In the genomic region with DNA sequence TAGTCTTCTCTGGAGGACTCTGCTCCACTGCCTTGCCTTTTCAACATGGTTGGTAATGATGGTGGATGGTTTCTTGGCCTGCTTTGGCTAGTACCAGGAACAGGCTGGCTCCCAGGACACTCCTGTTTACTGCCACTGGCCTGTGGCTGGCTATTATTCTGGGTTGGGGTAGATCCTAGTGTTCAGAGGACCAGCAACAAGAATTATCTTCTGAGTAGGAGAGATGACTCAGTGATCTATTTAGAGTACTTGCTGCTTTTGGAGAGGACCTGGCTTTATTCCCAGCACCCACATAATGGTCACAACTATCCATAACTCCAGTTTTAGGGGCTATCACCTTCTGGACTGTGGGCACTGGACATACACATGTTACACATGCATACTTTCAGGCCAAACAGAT, we compare ENCODE assay signal across 18 mouse cellular contexts. TPM values are rescaled to one million over a fixed set of nuclear protein-coding genes. Genes with fewer than 3 reads are reported as not detected.
A peak's percentile ranks its signal among the peaks of the same experiment; 100 is the strongest.
DNase-seq lines count a peak whose midpoint lies in the region; ATAC-seq and TF ChIP-seq lines count a peak whose summit lies in the region.
"Had no signal": no experiment of that assay in that cellular context is flagged by ENCODE, and none has a peak within 500 bp of the region (broad histone marks: within the 10 kb centered on the region; RNA-seq: fewer than 3 reads in every experiment).

No protein-coding gene starts in this region.

- H3K4me2 ChIP-seq in lung, embryonic 14.5 days, result no peak overlapping the region
- no peak overlapping the region for H3K4me2 ChIP-seq in midbrain, embryonic 13.5 days (replicated peaks)
- no peak overlapping the region for H3K4me2 ChIP-seq in midbrain, embryonic 16.5 days (ENCODE audit: low read length)
- H3K4me2 ChIP-seq: embryonic facial prominence, embryonic 13.5 days; forebrain, embryonic 13.5 days; heart, embryonic 11.5 days; hindbrain, embryonic 14.5 days; kidney, embryonic 15.5 days; limb, embryonic 15.5 days; liver, embryonic 13.5 days had no signal

- DNase-seq in frontal cortex, postnatal 36 days (ENCODE audit: low spot score in 2 of 2), result no peak
- no peak for DNase-seq in lung, embryonic 14.5 days
- DNase-seq in lung, postnatal 4 days, result no peak
- DNase-seq in cerebellum, adult 18-20 months, result no peak
- DNase-seq: gastrocnemius, postnatal 25 days had no signal

- H3K9me3 ChIP-seq in lung, embryonic 14.5 days (ENCODE audit: low read depth, low read length), result no peaks in the 10 kb centered on the region
- no peaks in the 10 kb centered on the region for H3K9me3 ChIP-seq in midbrain, embryonic 13.5 days
- H3K9me3 ChIP-seq in midbrain, embryonic 16.5 days (replicated peaks; ENCODE audit: control insufficient read depth, low read length, poor library complexity, severe bottlenecking), result no peaks in the 10 kb centered on the region
- H3K9me3 ChIP-seq: embryonic facial prominence, embryonic 13.5 days; forebrain, embryonic 13.5 days; kidney, embryonic 15.5 days; limb, embryonic 10.5 days; limb, embryonic 15.5 days; liver, embryonic 13.5 days; midbrain, embryonic 10.5 days had no signal

- H3K4me1 ChIP-seq in lung, embryonic 14.5 days (ENCODE audit: insufficient read depth), result no peaks in the 10 kb centered on the region
- no peaks in the 10 kb centered on the region for H3K4me1 ChIP-seq in midbrain, embryonic 13.5 days (replicated peaks)
- no peaks in the 10 kb centered on the region for H3K4me1 ChIP-seq in midbrain, embryonic 16.5 days (ENCODE audit: control insufficient read depth, insufficient read depth, low read length)
- H3K4me1 ChIP-seq: embryonic facial prominence, embryonic 13.5 days; forebrain, embryonic 13.5 days; limb, embryonic 10.5 days; limb, embryonic 15.5 days; midbrain, embryonic 10.5 days had no signal

- no peaks in the 10 kb centered on the region for H3K27me3 ChIP-seq in lung, embryonic 14.5 days (ENCODE audit: insufficient read depth, low read length)
- H3K27me3 ChIP-seq in midbrain, embryonic 13.5 days, result no peaks in the 10 kb centered on the region
- no peaks in the 10 kb centered on the region for H3K27me3 ChIP-seq in midbrain, embryonic 16.5 days (ENCODE audit: control insufficient read depth, insufficient read depth, low read depth, low read length)
- H3K27me3 ChIP-seq: embryonic facial prominence, embryonic 13.5 days; forebrain, embryonic 13.5 days; kidney, embryonic 15.5 days; limb, embryonic 15.5 days; liver, embryonic 13.5 days had no signal

- no peak for TF ChIP-seq CTCF in lung, embryonic 14.5 days (IDR thresholded peaks at IDR 0.05; ENCODE audit: low read depth)

- H3K36me3 ChIP-seq in lung, embryonic 14.5 days (ENCODE audit: insufficient read depth), result peaks cover 48% of the 10 kb centered on the region
- H3K36me3 ChIP-seq in midbrain, embryonic 13.5 days, result peaks cover 62% of the 10 kb centered on the region
- H3K36me3 ChIP-seq in midbrain, embryonic 16.5 days (ENCODE audit: control insufficient read depth, insufficient read depth, low read length), result peaks cover 18% of the 10 kb centered on the region

- ATAC-seq in frontal cortex, adult (ENCODE audit: low TSS enrichment), result peak; percentile 53; the same call in 1 of the 2 replicates
- ATAC-seq in lung, embryonic 14.5 days (ENCODE audit: insufficient read depth), result 0 out of 2 replicates have a peak, but pooled peaks have one; percentile 4
- ATAC-seq in midbrain, embryonic 13.5 days, result peak; percentile 15; the same call in 1 of the 2 replicates
- ATAC-seq in midbrain, embryonic 16.5 days, result no peak

- no peak overlapping the region for H3K9ac ChIP-seq in lung, embryonic 14.5 days
- H3K9ac ChIP-seq in midbrain, embryonic 13.5 days (replicated peaks), result no peak overlapping the region
- H3K9ac ChIP-seq in midbrain, embryonic 16.5 days (ENCODE audit: low read depth, low read length), result no peak overlapping the region
- H3K9ac ChIP-seq: embryonic facial prominence, embryonic 13.5 days; forebrain, embryonic 13.5 days; hindbrain, embryonic 14.5 days; kidney, embryonic 15.5 days; limb, embryonic 15.5 days; liver, embryonic 13.5 days had no signal

- no peak overlapping the region for H3K27ac ChIP-seq in lung, embryonic 14.5 days (ENCODE audit: low read depth)
- no peak overlapping the region for H3K27ac ChIP-seq in midbrain, embryonic 13.5 days
- no peak overlapping the region for H3K27ac ChIP-seq in midbrain, embryonic 16.5 days (ENCODE audit: low read length)
- H3K27ac ChIP-seq: embryonic facial prominence, embryonic 13.5 days; forebrain, embryonic 13.5 days; hindbrain, embryonic 14.5 days; kidney, embryonic 15.5 days; limb, embryonic 10.5 days; limb, embryonic 15.5 days; liver, embryonic 13.5 days; midbrain, embryonic 10.5 days had no signal

- no peak overlapping the region for H3K4me3 ChIP-seq in lung, embryonic 14.5 days (ENCODE audit: low read depth, low read length)
- H3K4me3 ChIP-seq in midbrain, embryonic 13.5 days (replicated peaks), result no peak overlapping the region
- no peak overlapping the region for H3K4me3 ChIP-seq in midbrain, embryonic 16.5 days (ENCODE audit: low read depth, low read length)
- H3K4me3 ChIP-seq: embryonic facial prominence, embryonic 13.5 days; erythroblast, embryonic 14.5 days; forebrain, embryonic 13.5 days; kidney, embryonic 15.5 days; limb, embryonic 10.5 days; limb, embryonic 15.5 days; liver, embryonic 13.5 days; midbrain, embryonic 10.5 days had no signal

RNA-seq across cellular contexts. Expression of a gene that starts 16.9 kb away (rescaled TPM):
- 51.0 and 52.5 TPM in 2 replicates for polyA plus RNA-seq in lung, embryonic 14.5 days (2014; fragmentation: Nextera tagmentation; extraction: Ambion mirVana)
- 38.3 and 45.9 TPM in 2 replicates for polyA plus RNA-seq in midbrain, embryonic 13.5 days (2015; fragmentation: Nextera tagmentation; extraction: Ambion mirVana)
- 19.1 and 23.9 TPM in 2 replicates for polyA plus RNA-seq in midbrain, embryonic 16.5 days (2015; fragmentation: Nextera tagmentation; extraction: Ambion mirVana)
- polyA plus RNA-seq: erythroblast, embryonic 14.5 days had no signal

RNA-seq across cellular contexts. Expression of a gene that starts 44.3 kb away (rescaled TPM):
- polyA plus RNA-seq in lung, embryonic 14.5 days (2014; fragmentation: Nextera tagmentation; extraction: Ambion mirVana), result 50.2 and 53.7 TPM in 2 replicates
- 52.3 and 58.7 TPM in 2 replicates for polyA plus RNA-seq in midbrain, embryonic 13.5 days (2015; fragmentation: Nextera tagmentation; extraction: Ambion mirVana)
- polyA plus RNA-seq in midbrain, embryonic 16.5 days (2015; fragmentation: Nextera tagmentation; extraction: Ambion mirVana), result 69.1 and 71.5 TPM in 2 replicates
